Mouse (Mus musculus) C2C12 (cell line): ENCODE measurements around the gene Itgae. TPM values are rescaled to one million over a fixed set of nuclear protein-coding genes. Genes with fewer than 3 reads are reported as not detected.
A peak's percentile ranks its signal among the peaks of the same experiment; 100 is the strongest.

Experiments
- H3K27me3 ChIP-seq: one replicate; pipeline ENCODE4 v1.6.1; 2011; ENCODE audit not compliant: control insufficient read depth, insufficient read depth, insufficient read length
- H3K36me3 ChIP-seq: one replicate; pipeline ENCODE4 v1.6.1; 2011; ENCODE audit not compliant: control insufficient read depth, insufficient read depth
- H3K4me3 ChIP-seq: one replicate; pipeline ENCODE4 v1.5.1; 2011; ENCODE audit warnings: mild to moderate bottlenecking, control low read depth; ENCODE audit not compliant: poor library complexity, insufficient read depth, severe bottlenecking
- H3K79me2 ChIP-seq: one replicate; pipeline ENCODE4 v1.6.1; 2011; ENCODE audit not compliant: control insufficient read depth, insufficient read depth
- H3K79me3 ChIP-seq: one replicate; pipeline ENCODE4 v1.6.1; 2011; ENCODE audit warnings: low read depth, control low read depth
- H3ac ChIP-seq: one replicate; pipeline ENCODE3; 2011; ENCODE audit warnings: low read depth; ENCODE audit not compliant: control insufficient read depth, insufficient read length
- CEBPB ChIP-seq: IDR thresholded peaks from one replicate; pipeline ENCODE4 v1.6.1; 2011; ENCODE audit warnings: low read depth, mild to moderate bottlenecking, control low read depth, moderate library complexity
- CTCF ChIP-seq: IDR thresholded peaks from one replicate; pipeline ENCODE4 v1.5.1; 2011; ENCODE audit not compliant: control insufficient read depth, insufficient read depth, insufficient read length
- FOSL1 ChIP-seq: IDR thresholded peaks from one replicate; pipeline ENCODE4 v1.8.0; 2011; ENCODE audit warnings: mild to moderate bottlenecking, low read length; ENCODE audit not compliant: poor library complexity, insufficient read depth, severe bottlenecking
- MAX ChIP-seq: IDR thresholded peaks from one replicate; pipeline ENCODE4 v1.6.1; 2011; ENCODE audit warnings: mild to moderate bottlenecking, control low read depth
- MYOD1 ChIP-seq: IDR thresholded peaks from one replicate; pipeline ENCODE4 v1.6.1; 2011; ENCODE audit warnings: low read depth; ENCODE audit not compliant: control insufficient read depth, insufficient read length
- MYOG ChIP-seq: IDR thresholded peaks from one replicate; pipeline ENCODE4 v1.6.1; 2011; ENCODE audit not compliant: control insufficient read depth, insufficient read length; ENCODE audit errors: extremely low read depth
- USF1 ChIP-seq: IDR thresholded peaks from one replicate; pipeline ENCODE4 v1.6.1; 2011; ENCODE audit warnings: low read depth, mild to moderate bottlenecking, control low read depth, moderate library complexity
- polyA plus RNA-seq: library from polyadenylated mRNA; unstranded; fragments of >200 nt; fragmentation: generic; extraction: Trizol; gene quantifications from one replicate; pipeline ENCODE4 v1.2.1, GENCODE M21; 2012; ENCODE audit warnings: missing spikeins

The Itgae gene
- polyA plus RNA-seq, 1 experiment, result 0.05 TPM

DNA sequence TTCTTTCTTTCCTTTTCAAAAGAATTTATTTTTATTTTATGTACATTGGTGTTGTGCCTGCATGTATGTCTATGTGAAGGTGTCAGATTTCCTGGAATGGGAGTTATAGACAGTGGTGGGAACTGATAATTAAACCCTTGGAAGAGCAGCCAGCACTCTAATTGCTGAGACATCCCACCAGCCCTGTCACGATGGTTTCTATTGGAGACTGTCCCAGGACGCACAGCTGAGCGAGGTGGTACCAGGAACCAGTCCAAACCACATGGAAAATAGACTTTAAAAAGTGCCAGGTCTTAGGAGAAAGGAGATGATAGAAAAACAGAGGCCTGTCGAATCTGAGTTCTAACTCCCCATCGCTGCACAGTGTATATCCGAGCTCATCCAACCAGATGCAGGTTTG lies 64.7 kb downstream of the Itgae start:
- Histone ChIP-seq H3K36me3 (no peaks in the 10 kb centered on the region), H3K79me3 (no peaks in the 10 kb centered on the region), H3K4me3 (no peak overlapping the region), H3K79me2 (no peaks in the 10 kb centered on the region), H3K27me3 (no peaks in the 10 kb centered on the region), H3ac (no peak overlapping the region)
- TF ChIP-seq MYOD1 (no peak), CTCF (no peak), FOSL1 (no peak), USF1 (no peak), MAX (no peak), MYOG (no peak), CEBPB (no peak)

GRCm38 (mm10) chr11:73159957-73160810 lies 69.8 kb downstream of the Itgae start, which contains the start of gene P2rx5:
TSS of gene P2rx5 (plus strand) at chr11:73160421.
- H3K36me3 ChIP-seq, result no peaks in the 10 kb centered on the region
- TF ChIP-seq MAX (no peak), USF1 (no peak), MYOD1 (no peak), CTCF (no peak), CEBPB (no peak), FOSL1 (no peak), MYOG (no peak)
- no peak within 1 kb of the TSS for H3K4me3 ChIP-seq
- H3K79me2 ChIP-seq, result no peaks in the 10 kb centered on the region
- H3K27me3 ChIP-seq, result no peaks in the 10 kb centered on the region
- H3ac ChIP-seq, result peak within 1 kb of the TSS; percentile 95
- no peaks in the 10 kb centered on the region for H3K79me3 ChIP-seq

GRCm38 (mm10) chr11:73160811-73161200 lies 70.4 kb downstream of the Itgae start:
- no peaks in the 10 kb centered on the region for H3K79me3 ChIP-seq

GRCm38 (mm10) chr11:73161616-73162015 lies 71.2 kb downstream of the Itgae start:
- Histone ChIP-seq H3K79me2 (no peaks in the 10 kb centered on the region), H3K27me3 (no peaks in the 10 kb centered on the region), H3K36me3 (no peaks in the 10 kb centered on the region), H3K79me3 (no peaks in the 10 kb centered on the region), H3ac (no peak overlapping the region), H3K4me3 (no peak overlapping the region)
- TF ChIP-seq CTCF (no peak), CEBPB (no peak), MYOD1 (no peak), MYOG (no peak), FOSL1 (no peak), MAX (no peak), USF1 (no peak)

More at GRCm38 (mm10) chr11:73160811-73161200, 70.4 kb downstream of the Itgae start:
- Histone ChIP-seq H3K4me3 (no peak overlapping the region), H3K36me3 (no peaks in the 10 kb centered on the region), H3K79me2 (no peaks in the 10 kb centered on the region), H3K27me3 (no peaks in the 10 kb centered on the region), H3ac (peak overlapping the region; percentile 95)
- TF ChIP-seq CEBPB (no peak), MAX (peak; percentile 22), CTCF (peak; percentile 56), FOSL1 (peak; percentile 30), MYOD1 (peak; percentile 59), USF1 (no peak), MYOG (no peak)

DNA sequence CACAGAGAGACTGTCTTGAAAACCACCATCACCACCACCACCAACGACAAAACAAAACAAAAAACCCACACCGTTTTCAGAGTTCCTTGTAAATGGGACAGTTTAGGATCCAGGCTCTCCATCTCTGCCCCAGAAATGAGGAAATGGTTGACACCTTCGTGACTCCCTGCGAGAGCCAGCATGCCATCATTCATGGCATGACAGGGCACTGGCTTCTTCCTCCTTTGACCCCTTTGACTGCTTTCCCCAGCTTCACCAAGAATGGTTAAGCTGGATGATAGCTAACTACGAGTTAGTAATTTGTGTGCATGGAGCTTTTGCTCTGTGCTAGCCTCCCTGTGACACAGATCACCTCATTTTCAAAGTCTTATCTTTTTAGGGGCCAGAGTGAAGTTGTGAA lies 71.9 kb downstream of the Itgae start:
- Histone ChIP-seq H3K79me2 (no peaks in the 10 kb centered on the region), H3K4me3 (no peak overlapping the region), H3K36me3 (no peaks in the 10 kb centered on the region), H3K27me3 (no peaks in the 10 kb centered on the region), H3K79me3 (no peaks in the 10 kb centered on the region), H3ac (no peak overlapping the region)
- no peak for TF ChIP-seq FOSL1
- TF ChIP-seq CEBPB, result no peak
- no peak for TF ChIP-seq USF1
- no peak for TF ChIP-seq MYOD1
- TF ChIP-seq MYOG, result no peak
- TF ChIP-seq CTCF, result no peak

- H3ac ChIP-seq, result no peak overlapping the region
- H3K36me3 ChIP-seq, result peaks cover 11% of the 10 kb centered on the region
- H3K4me3 ChIP-seq, result no peak overlapping the region
- H3K27me3 ChIP-seq, result no peaks in the 10 kb centered on the region
- H3K79me3 ChIP-seq, result peaks cover 14% of the 10 kb centered on the region
- TF ChIP-seq FOSL1, result no peak
- no peak for TF ChIP-seq CEBPB
- no peak for TF ChIP-seq CTCF
- no peak for TF ChIP-seq MYOG
- TF ChIP-seq MYOD1, result no peak
- no peak for TF ChIP-seq USF1
- TF ChIP-seq MAX, result no peak
- peaks cover 21% of the 10 kb centered on the region for H3K79me2 ChIP-seq
Observed at GRCm38 (mm10) chr11:73168071-73168470, 77.7 kb downstream of the Itgae start.
